Mouse (Mus musculus) erythroblast, adult 5-6 weeks (primary cell): ENCODE results near the gene Arpp21. TPM values are rescaled to one million over a fixed set of nuclear protein-coding genes. Genes with fewer than 3 reads are reported as not detected.

Source experiments
- ATAC-seq: replicated peaks from 2 replicates; pipeline ENCODE4 v1.8.0; 2016; ENCODE audit warnings: moderate number of reproducible peaks, mild to moderate bottlenecking, moderate TSS enrichment, inconsistent platforms; ENCODE audit not compliant: poor library complexity, low FRiP score, severe bottlenecking
- total RNA-seq, 2 experiments: library from RNA; stranded (forward) in 1 of 2; stranded (reverse) in 1 of 2; fragments of 150-400 nt in 1 of 2; fragments of 200-764, 138-1000 nt in 1 of 2; gene quantifications; 2 replicates each; pipeline versions ENCODE4 v1.2.3 to v1.2.4; 2015 to 2017; ENCODE audit warnings: low replicate concordance in 2 of 2

Arpp21 gene
- total RNA-seq, 2 experiments from 2014 or later, result not detected

DNA sequence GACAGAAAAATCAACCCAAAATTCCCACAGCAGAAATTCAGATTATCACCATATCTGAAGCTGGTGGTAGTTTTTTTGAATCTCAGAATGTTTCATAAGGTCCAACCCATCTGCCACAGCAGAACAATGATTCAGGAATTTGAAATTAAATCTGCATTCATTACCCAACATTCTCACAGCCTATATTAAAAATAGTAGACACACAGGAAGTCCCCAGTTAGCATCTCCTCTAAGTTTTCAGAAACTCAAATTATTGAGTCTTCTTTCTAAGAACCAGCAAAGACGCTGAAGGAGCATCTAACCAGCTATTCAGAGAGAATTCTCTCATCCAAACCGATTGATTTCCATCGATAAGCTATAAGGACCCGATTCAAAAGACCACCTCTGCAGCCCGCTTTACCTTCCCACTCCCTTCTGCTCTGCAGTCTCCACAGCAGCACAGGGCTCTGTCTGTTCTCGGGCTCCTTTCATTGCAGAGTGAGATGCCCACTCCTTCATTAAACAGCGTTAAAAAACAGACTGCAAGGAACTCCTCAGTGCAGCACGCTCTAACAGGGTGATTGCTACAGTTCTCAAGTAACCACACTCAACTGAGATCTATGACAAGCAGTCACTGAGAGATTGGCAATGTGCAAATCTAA lies 3.7 kb downstream of the Arpp21 start:
- no peak for ATAC-seq

DNA sequence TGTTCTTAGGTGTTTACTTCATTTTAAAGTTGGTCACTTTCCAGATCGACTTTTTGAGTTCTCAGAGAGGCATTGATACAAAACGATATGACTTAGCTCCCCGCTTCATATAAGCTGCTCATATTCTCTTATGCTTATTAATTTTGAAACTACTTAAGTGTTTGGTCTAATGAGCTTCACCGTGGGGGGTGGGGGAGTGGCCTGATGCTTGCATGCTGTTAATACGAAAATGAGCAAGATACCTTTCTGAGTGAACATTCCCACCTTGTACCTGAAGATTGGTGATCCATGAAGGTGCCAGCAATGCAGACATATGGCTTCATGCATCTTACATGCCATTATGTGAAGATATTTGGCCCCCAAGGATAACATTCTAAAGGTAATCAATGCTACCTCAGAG lies 4.4 kb downstream of the Arpp21 start:
- no peak for ATAC-seq

DNA sequence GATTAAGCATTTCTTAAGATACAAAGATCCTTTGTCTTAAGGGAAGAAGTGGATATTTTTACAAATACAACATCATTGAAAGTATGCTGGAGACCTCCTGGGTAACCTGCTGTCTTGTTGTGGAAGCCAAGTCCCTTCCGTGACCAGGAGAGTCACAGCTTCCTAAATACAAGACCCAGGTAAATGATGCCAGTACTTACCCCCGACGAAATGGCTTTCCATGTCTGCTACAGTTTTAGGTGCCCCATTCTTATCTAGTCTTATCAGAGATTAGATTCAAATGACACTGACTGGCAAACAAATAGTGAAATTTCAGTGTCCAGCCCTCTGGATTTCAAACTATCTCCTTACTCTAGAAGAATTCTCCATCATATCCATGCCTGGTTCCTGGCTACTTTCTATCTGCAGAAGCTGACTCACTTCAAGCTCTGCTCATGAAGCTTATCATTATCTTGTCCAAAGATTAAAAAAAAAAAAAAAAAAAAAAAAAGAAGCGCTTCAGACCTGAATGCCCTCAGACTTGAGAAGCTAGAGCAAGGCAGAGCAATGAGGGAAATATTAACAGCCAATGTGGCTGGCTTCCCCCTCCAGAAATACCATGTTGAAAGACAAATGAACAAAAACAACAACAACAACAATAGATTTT lies 4.9 kb downstream of the Arpp21 start:
- no peak for ATAC-seq

DNA sequence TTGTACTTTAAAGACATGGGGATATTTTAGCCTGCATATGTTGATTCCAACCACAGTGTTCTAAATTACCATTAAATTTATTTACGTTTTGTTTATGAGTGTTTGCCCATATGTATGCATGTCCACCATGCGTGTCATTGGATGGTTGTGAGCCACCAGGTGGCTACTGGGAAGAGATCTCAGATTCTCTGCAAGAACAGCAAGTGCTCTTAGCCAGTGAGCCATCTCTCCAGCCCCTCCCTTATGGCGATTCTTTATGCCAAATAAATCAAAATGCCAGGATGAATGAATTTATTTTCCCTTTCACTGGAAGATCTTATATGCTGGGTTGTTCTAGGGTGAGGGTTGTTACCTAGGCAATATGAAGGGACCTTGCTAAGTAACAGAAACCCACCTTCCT lies 7.3 kb downstream of the Arpp21 start:
- ATAC-seq, result no peak

DNA sequence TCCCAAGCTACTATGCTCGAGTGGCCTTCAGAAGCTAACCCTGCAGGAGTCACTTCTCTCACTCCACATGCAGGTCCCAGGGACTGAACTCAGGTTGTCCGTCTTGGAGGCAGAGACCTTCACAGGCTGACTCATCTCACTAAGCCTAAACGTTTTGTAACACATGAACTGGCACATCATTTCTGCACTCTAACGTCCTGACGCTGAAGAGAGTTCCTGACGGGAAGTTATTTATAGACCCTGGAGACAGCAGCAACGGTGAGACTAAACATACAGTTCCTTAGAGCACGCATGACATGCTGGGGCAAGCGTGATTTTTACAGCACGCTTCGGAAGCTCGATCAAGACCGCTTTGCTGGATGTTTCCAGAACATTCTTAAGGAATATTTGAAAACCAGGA lies 8.6 kb downstream of the Arpp21 start:
- ATAC-seq, result no peak

DNA sequence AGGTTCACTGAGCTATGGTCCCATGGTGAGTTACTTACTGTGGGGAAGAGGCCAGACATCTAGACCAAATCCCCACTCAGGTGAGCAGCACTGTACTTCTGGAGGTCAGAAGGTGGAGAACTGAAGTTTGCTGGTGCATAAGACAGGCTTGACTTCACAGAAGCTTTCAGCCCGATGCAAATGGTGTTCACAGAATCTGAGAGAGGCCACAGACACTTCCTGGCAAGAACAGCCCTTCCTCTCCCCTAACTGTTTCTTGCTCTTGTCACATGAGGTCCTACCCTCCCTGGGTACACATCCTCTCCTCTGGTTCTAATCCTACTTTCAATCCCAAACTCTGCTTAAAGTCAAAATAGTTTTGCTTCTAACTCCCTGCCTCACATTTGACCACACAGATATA lies 9.2 kb downstream of the Arpp21 start:
- no peak for ATAC-seq

DNA sequence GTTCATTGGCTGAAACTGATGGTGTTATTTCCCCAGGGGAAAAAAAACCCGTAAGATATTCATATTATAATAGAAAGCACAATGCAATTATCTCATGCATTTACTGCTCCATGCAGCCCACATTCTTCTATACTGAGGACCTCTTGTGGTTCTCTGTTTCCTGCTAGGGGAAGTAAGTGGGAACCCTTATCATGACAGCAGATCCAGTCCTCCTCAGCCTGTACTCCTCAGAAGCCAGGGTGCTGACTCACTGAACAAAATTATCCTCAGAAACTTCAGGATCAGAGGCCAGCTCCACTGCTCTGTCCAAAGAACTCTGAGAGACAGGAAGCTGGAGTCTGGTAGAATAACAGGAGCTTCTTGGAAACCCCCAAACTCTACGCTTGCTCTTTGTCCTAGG lies 10.7 kb downstream of the Arpp21 start:
- ATAC-seq, result no peak

DNA sequence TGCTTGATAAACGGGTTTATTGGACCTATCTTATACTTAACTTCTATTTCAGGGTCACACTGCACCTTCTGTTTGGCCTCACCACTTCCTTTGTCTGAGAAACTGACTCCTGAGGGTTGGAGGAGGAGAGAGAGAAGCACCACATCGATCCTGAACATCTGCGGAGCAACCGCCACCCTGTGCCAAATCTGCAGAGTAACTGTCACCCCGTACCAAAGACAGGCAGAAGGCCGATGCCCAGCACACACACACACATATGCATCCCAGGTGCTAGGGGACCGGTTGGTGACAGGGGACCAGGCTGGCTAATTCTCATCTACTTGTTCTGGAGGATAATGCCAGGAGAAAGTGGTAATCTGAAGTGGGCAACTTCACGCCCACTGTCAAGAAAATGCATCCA lies 16.4 kb downstream of the Arpp21 start:
- no peak for ATAC-seq

DNA sequence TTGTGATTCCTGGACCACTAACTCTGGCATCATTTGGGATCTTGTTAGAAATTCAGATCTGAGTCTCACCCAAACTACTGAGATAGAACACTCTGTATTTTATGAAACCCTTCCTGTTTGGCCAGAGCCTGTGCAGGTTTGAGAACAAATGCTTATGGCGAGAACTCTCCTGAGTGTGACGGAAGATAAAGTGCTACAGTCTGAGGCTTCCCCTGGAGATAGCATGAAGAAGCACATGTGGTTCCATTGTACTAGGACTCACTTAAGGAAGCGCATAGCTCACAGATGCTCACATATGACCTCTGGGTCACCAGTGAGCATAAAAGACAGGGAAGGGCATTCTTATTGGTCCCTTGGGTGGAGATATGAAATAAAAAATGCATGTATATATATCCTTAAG lies 17.5 kb downstream of the Arpp21 start:
- ATAC-seq, result no peak

DNA sequence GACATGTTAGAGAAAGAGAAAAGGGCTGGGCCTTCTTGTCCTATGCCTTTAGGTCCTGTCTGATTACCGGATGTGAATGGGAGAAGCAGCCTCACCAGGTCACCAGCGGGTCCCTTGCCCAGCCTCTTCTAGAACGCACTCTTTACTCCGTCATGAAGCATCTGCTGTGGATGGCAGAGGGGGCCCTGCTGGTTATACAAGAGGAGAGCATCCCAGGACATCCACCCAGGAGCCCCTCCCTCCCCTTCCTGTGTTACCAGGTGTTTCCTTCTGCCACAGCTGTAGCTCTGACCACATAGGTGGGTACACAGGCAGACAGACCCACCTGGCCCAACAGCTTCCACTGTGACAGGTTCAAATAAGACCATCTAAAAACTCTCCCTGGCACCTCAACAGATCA lies 18.6 kb downstream of the Arpp21 start:
- ATAC-seq, result no peak

DNA sequence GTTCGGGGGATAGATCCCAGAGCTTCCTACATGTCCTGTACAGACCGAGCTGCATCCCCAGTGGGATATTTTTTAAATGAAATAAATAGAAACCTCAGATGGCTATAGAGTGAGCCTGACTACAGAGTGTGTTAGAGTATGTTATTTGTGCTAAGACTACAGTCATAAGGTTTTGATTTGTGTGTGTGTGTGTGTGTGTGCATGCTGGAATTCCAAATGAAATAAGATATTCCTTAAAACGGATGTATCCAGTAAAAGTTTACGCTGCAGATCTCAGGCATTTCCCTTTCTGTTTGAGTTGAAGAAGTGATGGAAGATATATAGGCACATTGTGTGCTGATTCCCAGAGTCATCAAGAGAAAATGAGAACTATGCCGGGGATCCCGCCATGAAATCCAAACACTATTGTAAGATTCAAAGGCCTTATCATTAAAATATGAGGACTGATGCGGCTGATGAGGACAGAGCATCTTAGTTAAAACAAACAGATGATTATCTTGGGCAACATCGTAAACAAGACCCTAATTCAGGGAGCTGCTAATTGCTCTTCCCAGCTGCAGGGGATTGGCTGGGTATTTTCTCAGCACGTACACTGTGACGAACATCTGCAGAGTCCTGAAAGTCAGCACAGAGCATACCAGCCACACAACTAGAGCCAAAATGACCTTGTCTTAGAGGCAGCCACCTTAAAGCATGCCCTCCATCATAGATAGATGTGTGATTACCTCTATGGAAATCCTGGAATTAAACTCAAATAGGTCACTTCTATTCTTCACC lies 20.5 kb downstream of the Arpp21 start:
- no peak for ATAC-seq

DNA sequence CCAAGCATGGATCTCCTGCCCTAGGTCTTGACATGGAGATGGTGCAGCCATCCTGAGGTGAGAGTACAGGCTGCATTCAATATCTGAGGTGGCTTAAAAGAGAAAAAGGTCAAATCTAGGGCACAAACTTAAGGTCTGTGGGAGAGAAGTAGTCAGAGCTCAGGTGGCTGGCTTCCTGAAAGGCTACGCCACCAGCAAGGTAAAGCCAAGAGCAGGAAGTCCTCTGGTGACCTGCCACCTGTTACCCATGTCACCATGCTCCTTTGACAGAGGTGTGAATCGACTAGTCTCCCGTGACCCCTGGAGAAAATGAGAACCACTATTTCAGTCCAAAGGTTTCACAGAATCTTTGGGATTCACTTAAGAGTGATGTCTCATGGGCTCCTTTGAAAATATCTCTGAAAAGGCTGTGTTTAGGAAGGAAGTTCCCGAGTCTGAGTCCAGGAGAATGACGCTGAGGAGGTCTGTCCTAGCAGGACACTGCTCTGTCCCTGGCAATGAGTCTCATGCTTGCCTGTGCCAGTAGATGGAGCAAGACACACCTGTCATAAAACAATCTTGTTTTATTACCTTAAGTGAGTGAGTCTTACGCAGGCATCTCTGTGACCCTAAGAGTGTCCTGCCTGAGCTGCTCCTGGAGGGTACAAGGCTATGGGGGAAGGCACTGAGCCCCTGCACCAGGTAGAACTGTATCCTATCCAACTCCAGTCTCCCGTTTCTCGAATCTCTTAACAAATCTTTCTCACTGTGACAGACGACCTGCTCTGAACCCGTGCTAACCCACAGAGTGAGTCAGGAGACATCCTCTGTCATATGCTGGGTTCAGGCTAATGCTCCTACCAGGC lies 22.1 kb downstream of the Arpp21 start:
- ATAC-seq, result no peak

DNA sequence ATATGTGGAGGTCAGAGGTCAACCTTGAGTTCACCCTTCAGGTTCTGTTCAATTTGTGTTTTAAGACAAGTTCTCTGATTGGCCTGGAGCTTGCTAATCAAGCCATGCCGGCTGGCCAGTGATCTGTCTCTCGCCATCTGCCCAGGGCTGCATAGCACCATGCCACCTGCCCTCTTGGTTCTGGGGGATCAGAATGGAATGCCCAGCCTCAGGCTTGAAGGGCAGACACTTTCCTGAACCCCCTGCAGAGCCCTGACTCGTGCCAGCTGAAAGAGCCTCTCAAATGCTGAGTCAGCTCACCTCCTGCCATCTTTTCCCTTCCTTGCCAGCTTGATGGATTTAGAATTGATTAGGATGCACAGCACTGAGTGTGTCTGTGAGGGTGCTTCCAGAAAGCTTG lies 25.9 kb downstream of the Arpp21 start:
- no peak for ATAC-seq

DNA sequence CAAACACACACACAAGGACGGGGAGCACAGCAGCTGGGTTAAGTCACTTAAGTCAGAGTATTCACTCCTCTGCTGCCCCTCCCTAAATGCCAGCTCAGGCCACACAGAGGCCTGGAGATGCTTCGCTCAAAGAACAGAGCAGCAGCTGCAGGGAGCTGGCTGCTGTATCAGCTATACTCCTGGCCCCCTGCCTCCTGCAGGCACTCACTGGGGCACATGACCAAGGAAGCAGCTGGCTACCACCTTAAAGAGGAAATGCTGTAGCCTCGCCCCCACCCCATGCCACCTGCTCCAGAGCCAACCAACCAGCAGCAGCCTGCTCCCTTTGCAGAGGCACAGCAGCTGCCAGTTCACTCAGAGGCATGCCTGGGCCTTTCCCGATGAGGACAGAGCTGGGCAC lies 28.0 kb downstream of the Arpp21 start:
- no peak for ATAC-seq

DNA sequence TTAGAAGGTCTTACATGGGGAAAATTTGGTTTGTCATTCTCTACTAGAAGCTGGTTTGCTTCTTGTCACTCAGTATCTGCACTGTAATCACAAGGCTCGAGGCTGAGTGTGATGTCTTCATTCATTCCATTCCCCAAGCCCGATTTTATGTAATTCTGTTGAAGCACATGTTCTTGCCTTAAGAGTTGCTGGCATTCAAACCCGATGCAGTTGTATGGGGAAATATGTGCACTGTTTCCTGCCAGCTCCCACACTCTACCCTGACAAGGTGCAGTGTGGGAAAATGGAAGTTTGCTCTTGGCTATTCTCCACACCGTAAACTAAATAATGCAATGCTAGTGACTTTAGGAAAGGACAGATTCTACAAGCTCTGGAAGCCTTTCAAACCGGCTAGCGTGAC lies 37.4 kb downstream of the Arpp21 start:
- no peak for ATAC-seq

DNA sequence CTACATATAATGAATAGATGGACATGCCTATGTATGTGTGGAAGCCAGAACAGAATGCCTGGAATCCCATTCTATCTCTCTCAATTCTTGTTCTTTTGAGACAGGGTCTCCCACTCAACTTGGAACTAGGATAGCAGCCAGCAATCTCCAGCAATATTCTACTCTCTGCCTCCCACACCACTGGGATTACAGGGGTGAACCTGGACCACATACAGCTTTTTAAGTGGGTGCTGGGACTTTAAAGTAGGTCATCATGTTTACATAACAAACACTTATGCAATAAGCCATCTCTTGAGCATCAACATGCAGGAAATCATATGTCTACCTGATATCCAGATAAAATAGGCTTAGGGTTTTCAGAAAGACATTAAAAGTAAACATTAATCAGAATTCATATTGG lies 41.7 kb downstream of the Arpp21 start:
- no peak for ATAC-seq

DNA sequence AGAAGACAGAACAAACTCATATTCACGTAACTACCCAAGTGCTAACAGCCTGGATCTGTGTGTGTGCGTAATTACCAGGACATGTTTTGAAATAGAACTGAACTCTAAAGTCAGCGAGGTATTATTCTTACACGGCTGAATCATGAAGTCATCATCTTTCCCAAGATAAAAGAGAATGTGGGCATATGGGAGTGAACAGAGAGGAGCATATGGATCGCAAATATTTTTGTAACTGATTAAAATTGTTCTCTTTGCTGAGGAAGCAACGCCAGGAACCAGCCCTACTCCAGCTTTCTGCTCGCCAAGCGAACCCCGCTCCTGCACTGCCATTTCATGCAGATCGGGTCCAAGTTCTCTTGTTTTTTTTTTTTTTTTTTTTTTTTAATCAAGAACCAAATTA lies 46.3 kb downstream of the Arpp21 start:
- ATAC-seq, result no peak

DNA sequence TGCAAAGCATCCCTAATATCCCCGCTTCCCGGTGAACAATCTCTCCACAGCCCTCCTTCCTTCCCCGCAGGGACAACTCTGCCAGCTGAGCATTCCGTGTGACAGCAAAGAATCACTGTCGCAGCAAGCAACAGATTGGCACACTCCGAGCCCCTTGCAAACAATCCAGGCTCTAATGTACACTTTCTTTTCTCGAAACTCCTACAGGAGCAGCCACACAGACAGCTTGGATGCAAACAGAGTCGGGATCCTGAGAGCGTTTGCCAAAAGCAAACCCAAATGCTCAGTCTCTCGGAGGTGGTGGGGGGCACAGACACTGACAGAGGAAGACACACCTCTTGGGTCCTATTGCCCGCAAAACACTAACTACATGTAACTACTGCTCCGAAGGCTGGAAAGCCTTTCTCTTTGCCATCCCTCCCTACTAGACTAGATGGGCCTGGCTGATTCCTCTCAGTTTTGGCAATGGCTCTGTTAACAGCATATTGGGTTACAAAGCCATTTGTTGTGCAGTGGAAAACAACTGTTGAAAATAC lies 47.3 kb downstream of the Arpp21 start:
- no peak for ATAC-seq

DNA sequence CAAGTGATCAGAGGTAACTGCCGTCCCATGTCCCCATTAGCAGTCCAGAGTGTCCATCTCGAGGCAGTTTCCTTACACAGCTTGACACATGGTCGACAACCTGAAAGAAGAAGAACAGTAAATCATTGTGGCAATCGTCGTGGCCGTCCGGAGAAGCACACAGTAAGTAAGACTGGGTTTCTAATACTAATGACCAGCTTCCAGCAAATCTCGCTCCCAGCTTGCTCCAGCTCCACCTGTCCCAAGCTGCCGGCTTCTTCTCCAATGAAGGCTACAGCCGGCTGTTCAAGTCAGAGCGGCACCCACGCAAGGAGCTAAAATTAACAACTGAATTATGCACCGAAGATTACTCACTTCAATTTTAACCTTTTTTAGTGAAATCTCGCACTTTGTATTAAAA lies 48.1 kb downstream of the Arpp21 start:
- no peak for ATAC-seq
